In the genomic region with DNA sequence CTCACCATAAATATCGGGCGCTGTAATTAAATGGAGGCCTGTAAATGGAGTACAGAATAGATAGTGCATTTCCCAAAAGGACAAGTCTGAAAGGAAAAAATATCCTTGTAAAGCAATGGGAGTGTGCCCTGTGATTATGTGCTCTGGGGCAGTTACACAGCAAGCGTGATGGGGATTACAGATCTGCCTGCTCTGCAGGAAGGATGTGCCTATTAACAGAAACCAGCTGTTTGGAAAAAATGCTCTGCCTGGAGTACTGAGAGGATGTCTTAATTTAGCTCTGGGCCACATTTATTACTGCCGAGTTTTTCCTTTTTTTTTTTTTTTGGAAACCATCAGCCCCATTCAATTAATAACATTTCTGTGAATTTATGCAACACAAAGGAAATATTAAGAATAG, we compare ENCODE assay signal across 12 mouse cellular contexts.
A peak's percentile ranks its signal among the peaks of the same experiment; 100 is the strongest.
DNase-seq lines count a peak whose midpoint lies in the region; ATAC-seq lines count a peak whose summit lies in the region.
"Had no signal": no experiment of that assay in that cellular context is flagged by ENCODE, and none has a peak within 500 bp of the region (broad histone marks: within the 10 kb centered on the region; RNA-seq: fewer than 3 reads in every experiment).

No protein-coding gene starts in this region.

- 69% methylated on average over 4 of the region's 4 CpGs for WGBS in heart, embryonic 12.5 days
- WGBS in forebrain, embryonic 13.5 days = 72% methylated on average over 4 of the region's 4 CpGs

- H3K36me3 ChIP-seq in heart, embryonic 12.5 days = no peaks in the 10 kb centered on the region
- H3K36me3 ChIP-seq in forebrain, embryonic 13.5 days (ENCODE audit: poor library complexity, severe bottlenecking) = no peaks in the 10 kb centered on the region
- H3K36me3 ChIP-seq: neural tube, embryonic 12.5 days had no signal

- H3K4me2 ChIP-seq in heart, embryonic 12.5 days = no peak overlapping the region
- H3K4me2 ChIP-seq in forebrain, embryonic 13.5 days = no peak overlapping the region
- H3K4me2 ChIP-seq: neural tube, embryonic 12.5 days had no signal

- H3K9me3 ChIP-seq in heart, embryonic 12.5 days (replicated peaks) = peaks cover 9% of the 10 kb centered on the region; the same call in 1 of the 2 replicates
- H3K9me3 ChIP-seq in forebrain, embryonic 13.5 days (replicated peaks) = no peaks in the 10 kb centered on the region
- H3K9me3 ChIP-seq: neural tube, embryonic 12.5 days had no signal

- DNase-seq in heart, postnatal 10 days = peak; percentile 3 to 9
- peak; percentile 1 for DNase-seq in right cerebral cortex, adult 18-20 months
- no peak for DNase-seq in right cerebral cortex, postnatal 14 days
- peak; percentile 7 for DNase-seq in lung, postnatal 14 days
- DNase-seq in retina, embryonic 14.5 days (ENCODE audit: low spot score) = no peak
- DNase-seq in layer of hippocampus, adult 9-11 months = no peak
- DNase-seq: gastrocnemius, adult 2 months had no signal

- ATAC-seq in heart, embryonic 12.5 days (ENCODE audit: insufficient number of reproducible peaks, low FRiP score) = no peak
- no peak for ATAC-seq in forebrain, embryonic 13.5 days
- ATAC-seq: inflammation-experienced regulatory T-cells, adult 6 months had no signal

- no peak overlapping the region for H3K27ac ChIP-seq in heart, embryonic 12.5 days (ENCODE audit: poor library complexity, severe bottlenecking)
- no peak overlapping the region for H3K27ac ChIP-seq in forebrain, embryonic 13.5 days
- H3K27ac ChIP-seq: gastrocnemius, adult 2 months; left cerebral cortex, adult 2 months; neural tube, embryonic 12.5 days had no signal

- H3K27me3 ChIP-seq in heart, embryonic 12.5 days (replicated peaks) = no peaks in the 10 kb centered on the region
- no peaks in the 10 kb centered on the region for H3K27me3 ChIP-seq in forebrain, embryonic 13.5 days
- H3K27me3 ChIP-seq: neural tube, embryonic 12.5 days had no signal

- no peaks in the 10 kb centered on the region for H3K4me1 ChIP-seq in heart, embryonic 12.5 days (replicated peaks)
- no peaks in the 10 kb centered on the region for H3K4me1 ChIP-seq in forebrain, embryonic 13.5 days
- H3K4me1 ChIP-seq: neural tube, embryonic 12.5 days had no signal

- no peak overlapping the region for H3K9ac ChIP-seq in heart, embryonic 12.5 days
- no peak overlapping the region for H3K9ac ChIP-seq in forebrain, embryonic 13.5 days
- H3K9ac ChIP-seq: neural tube, embryonic 12.5 days had no signal

- intact Hi-C loops in heart, postnatal 10 days (cut with DNase I) = no loop called here

- H3K4me3 ChIP-seq in heart, embryonic 12.5 days = no peak overlapping the region
- H3K4me3 ChIP-seq in forebrain, embryonic 13.5 days = no peak overlapping the region
- H3K4me3 ChIP-seq: gastrocnemius, adult 2 months; left cerebral cortex, adult 2 months; neural tube, embryonic 12.5 days had no signal

Comparison
In these comparisons a context has a peak if more than half of its experiments do, and no peak if none do; other contexts are left out.
1. DNase-seq: peak in heart, postnatal 10 days (2 of 2), right cerebral cortex, adult 18-20 months (single experiment) and lung, postnatal 14 days (single experiment); none in right cerebral cortex, postnatal 14 days (single experiment), retina, embryonic 14.5 days (single experiment) and layer of hippocampus, adult 9-11 months (single experiment).